Mouse (Mus musculus) heart, embryonic 11.5 days (tissue): ENCODE data around the gene Zfp810. TPM values are rescaled to one million over a fixed set of nuclear protein-coding genes. Genes with fewer than 3 reads are reported as not detected.

Source experiments
- ATAC-seq: fragments of 200-750 bp; cut with Nextera tagmentation; replicated peaks from 2 replicates; pipeline ENCODE4 v1.8.0; 2017; ENCODE audit warnings: moderate library complexity; ENCODE audit not compliant: insufficient number of reproducible peaks, low FRiP score, low TSS enrichment
- H3K27ac ChIP-seq: fragments of 300-500 bp; sonication (generic); 2 replicates; pipeline ENCODE4 v1.5.1; 2014; ENCODE audit warnings: mild to moderate bottlenecking, low read depth, low read length
- H3K27me3 ChIP-seq: fragments of 300-500 bp; sonication (generic); 2 replicates; pipeline ENCODE4 v1.6.1; 2014; ENCODE audit warnings: mild to moderate bottlenecking, low read length, mixed read lengths; ENCODE audit not compliant: control insufficient read depth, insufficient read depth
- H3K36me3 ChIP-seq: fragments of 300-500 bp; sonication (generic); 2 replicates; pipeline ENCODE4 v1.6.1; 2014; ENCODE audit warnings: mild to moderate bottlenecking, low read length, moderate library complexity, mixed read lengths; ENCODE audit not compliant: control insufficient read depth, insufficient read depth
- H3K4me1 ChIP-seq: fragments of 300-500 bp; sonication (generic); 2 replicates; pipeline ENCODE4 v1.6.1; 2014; ENCODE audit warnings: low read length; ENCODE audit not compliant: control insufficient read depth, insufficient read depth
- H3K4me2 ChIP-seq: fragments of 300-500 bp; sonication (generic); 2 replicates; pipeline ENCODE4 v1.6.1; 2014; ENCODE audit warnings: mild to moderate bottlenecking, moderate library complexity
- H3K4me3 ChIP-seq: fragments of 300-500 bp; sonication (generic); 2 replicates; pipeline ENCODE4 v1.5.1; 2014; ENCODE audit warnings: low read depth, low read length
- H3K9ac ChIP-seq: fragments of 300-500 bp; sonication (generic); 2 replicates; pipeline ENCODE4 v1.6.1; 2014; ENCODE audit warnings: mild to moderate bottlenecking, low read depth, low read length, moderate library complexity
- H3K9me3 ChIP-seq: fragments of 300-500 bp; sonication (generic); replicated peaks from 2 replicates; pipeline ENCODE4 v1.6.1; 2016; ENCODE audit warnings: low read length; ENCODE audit not compliant: control insufficient read depth
- WGBS: fragments of 180-500 bp; shearing (Covaris S2); extraction: QIAGEN DNeasy Blood & Tissue Kit; methylation state at CpG from one replicate; pipeline ENCODE4 v1.1.7; 2014; ENCODE audit not compliant: insufficient replicate concordance; 5-methylcytosine and 5-hydroxymethylcytosine counted together
- polyA plus RNA-seq: library from polyadenylated mRNA; unstranded; fragments of >200 nt; fragmentation: Nextera tagmentation; extraction: Ambion mirVana; gene quantifications from 2 replicates; pipeline ENCODE4 v1.2.1, GENCODE M21; 2014

Zfp810 gene
- polyA plus RNA-seq, 1 experiment from 2014 or later, result 12.9 TPM

DNA sequence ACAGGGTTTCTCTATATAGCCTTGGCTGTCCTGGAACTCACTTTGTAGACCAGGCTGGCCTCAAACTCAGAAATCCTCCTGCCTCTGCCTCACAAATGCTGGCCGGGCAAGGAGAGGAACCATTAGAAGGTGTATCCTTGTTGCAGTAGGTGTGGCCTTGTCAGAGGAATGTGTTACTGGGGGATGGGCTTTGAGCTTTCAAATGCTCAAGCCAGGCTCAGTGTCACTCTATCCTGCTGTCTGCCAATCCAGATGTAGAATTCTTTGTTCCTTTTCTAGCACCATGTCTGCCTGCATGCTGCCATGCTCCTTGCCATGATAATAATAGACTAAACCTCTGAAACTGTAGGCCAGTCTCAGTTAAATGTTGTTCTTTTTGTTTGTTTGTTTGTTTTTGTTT, 5.2 kb downstream of the Zfp810 start:
- no peak overlapping the region for H3K4me3 ChIP-seq
- no peak for ATAC-seq
- no peak overlapping the region for H3K27ac ChIP-seq
- no peak overlapping the region for H3K4me2 ChIP-seq
- H3K9ac ChIP-seq, result no peak overlapping the region
- no peaks in the 10 kb centered on the region for H3K9me3 ChIP-seq
- no peaks in the 10 kb centered on the region for H3K27me3 ChIP-seq
- WGBS, result 92% methylated on average over 1 of the region's 1 CpGs
- H3K4me1 ChIP-seq, result 0 out of 2 replicates have a peak, but pooled peaks cover 6% of the 10 kb centered on the region
- peaks cover 42% of the 10 kb centered on the region for H3K36me3 ChIP-seq

DNA sequence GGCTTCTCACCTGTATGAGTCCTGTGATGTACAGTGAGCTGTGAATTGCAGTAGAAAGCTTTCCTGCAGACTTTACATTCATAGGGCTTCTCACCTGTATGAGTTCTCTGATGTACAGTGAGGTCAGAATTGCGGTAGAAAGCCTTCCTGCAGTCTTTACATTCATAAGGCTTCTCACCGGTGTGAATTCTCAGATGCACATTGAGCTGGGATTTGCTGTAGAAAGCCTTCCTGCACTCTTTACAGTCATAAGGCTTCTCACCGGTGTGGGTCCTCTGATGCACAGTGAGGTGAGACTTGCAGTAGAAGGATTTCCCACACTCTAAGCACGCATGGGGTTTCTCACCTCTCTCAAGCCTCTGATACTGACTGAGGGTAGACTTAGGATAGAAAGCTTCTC, 28.7 kb downstream of the Zfp810 start:
- no peak for ATAC-seq
- Histone ChIP-seq H3K4me1 (no peaks in the 10 kb centered on the region), H3K36me3 (peaks cover 72% of the 10 kb centered on the region), H3K9ac (no peak overlapping the region), H3K9me3 (peaks cover 52% of the 10 kb centered on the region), H3K4me2 (no peak overlapping the region), H3K4me3 (no peak overlapping the region), H3K27me3 (no peaks in the 10 kb centered on the region), H3K27ac (no peak overlapping the region)
- 90% methylated on average over 4 of the region's 4 CpGs for WGBS

DNA sequence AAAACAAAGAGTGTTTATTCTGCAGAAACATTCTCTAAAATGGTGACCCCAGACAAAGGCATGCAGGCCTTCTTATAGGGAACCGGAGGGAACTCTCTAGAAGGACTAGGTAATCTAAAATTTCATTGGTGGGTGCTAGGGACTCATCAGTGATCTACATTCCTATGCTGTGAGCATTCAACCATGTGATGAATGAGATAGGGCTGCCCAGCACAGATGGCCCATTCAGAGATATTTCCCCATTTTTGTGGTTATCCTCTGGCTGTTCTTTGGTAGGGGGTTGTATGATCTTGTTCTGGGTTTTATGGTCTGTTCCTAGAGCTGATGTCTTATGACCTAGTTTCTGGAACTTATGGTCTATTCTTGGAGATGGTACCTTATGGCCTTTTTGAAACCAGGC, 38.6 kb downstream of the Zfp810 start:
- H3K9me3 ChIP-seq, result 0 out of 2 replicates have a peak, but pooled peaks cover 8% of the 10 kb centered on the region
- no peaks in the 10 kb centered on the region for H3K27me3 ChIP-seq
- H3K27ac ChIP-seq, result no peak overlapping the region
- H3K4me1 ChIP-seq, result no peaks in the 10 kb centered on the region
- no peak overlapping the region for H3K4me3 ChIP-seq
- no peak overlapping the region for H3K4me2 ChIP-seq
- WGBS, result 81% methylated on average over 1 of the region's 1 CpGs
- ATAC-seq, result no peak
- peaks cover 3% of the 10 kb centered on the region; the same call in 1 of the 2 replicates for H3K36me3 ChIP-seq
- no peak overlapping the region for H3K9ac ChIP-seq

DNA sequence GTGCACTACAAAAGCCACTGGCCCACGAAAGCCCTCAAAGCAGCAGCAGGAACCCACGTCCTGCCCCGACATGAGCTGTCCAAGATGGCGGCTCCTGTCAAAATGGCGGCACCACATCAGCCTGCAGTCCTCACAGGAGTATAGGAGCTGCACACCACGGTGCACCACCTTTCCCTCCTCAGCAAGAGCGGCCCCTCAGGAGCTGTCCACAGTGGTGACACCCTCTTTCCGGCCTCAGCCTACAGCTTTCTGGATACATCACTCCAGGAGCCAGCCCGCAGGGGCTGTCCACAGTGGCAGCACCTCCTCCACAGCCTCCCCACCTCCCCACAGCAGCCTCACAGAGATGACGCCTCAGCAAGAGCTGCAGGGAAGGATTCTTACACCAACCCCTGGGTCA, 44.8 kb downstream of the Zfp810 start:
- Histone ChIP-seq H3K27ac (no peak overlapping the region), H3K9ac (no peak overlapping the region), H3K4me2 (no peak overlapping the region), H3K27me3 (no peaks in the 10 kb centered on the region), H3K9me3 (0 out of 2 replicates have a peak, but pooled peaks cover 6% of the 10 kb centered on the region), H3K36me3 (no peaks in the 10 kb centered on the region; the same call in 1 of the 2 replicates), H3K4me1 (peaks cover 8% of the 10 kb centered on the region; the same call in 1 of the 2 replicates), H3K4me3 (no peak overlapping the region)
- 78% methylated on average over 10 of the region's 10 CpGs for WGBS
- ATAC-seq, result no peak

DNA sequence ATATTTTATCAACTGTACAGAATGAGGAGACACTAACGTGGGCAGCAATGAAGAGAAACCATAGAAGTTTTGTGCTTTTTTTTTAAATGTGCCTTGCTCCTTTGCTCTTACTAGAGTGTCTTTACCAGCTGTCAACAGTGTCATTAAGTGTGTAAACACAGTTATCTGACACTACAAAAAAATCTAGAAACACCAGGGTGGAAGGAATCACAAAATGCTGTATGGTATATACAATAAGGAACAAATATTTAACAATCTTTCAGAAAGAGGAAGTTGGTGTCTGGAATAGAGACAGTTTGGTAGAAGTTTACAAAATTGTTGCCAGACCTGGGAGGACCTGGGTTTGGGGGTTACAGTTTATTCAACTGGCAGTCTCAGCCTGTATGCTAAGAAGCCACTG, 45.9 kb downstream of the Zfp810 start:
- H3K9ac ChIP-seq, result no peak overlapping the region
- 70% methylated on average over 1 of the region's 1 CpGs for WGBS
- ATAC-seq, result no peak

DNA sequence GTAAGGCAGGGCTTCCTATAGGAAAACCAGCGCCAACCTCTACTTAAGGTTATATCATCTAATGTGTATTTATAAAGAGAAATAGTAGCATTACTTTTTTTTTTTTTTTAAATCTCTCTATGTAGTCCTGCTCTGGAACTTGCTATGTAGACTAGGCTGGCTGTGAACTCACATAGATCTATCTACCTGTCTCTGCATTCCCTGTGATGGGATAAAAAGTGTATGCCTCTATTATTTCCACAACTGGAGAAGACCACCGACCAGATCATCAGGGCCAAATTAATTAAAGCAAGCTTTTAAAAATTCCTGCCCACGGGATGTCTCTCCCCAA, 47.4 kb downstream of the Zfp810 start:
- 23% methylated on average over 3 of the region's 3 CpGs for WGBS
- peak overlapping the region; percentile 66 for H3K4me2 ChIP-seq
- H3K9ac ChIP-seq, result no peak overlapping the region; the same call in 1 of the 2 replicates
- peak overlapping the region; percentile 61 for H3K4me3 ChIP-seq
- H3K4me1 ChIP-seq, result peaks cover 8% of the 10 kb centered on the region; the same call in 1 of the 2 replicates
- no peak overlapping the region for H3K27ac ChIP-seq
- H3K9me3 ChIP-seq, result peaks cover 3% of the 10 kb centered on the region; the same call in 1 of the 2 replicates
- peaks cover 10% of the 10 kb centered on the region; the same call in 1 of the 2 replicates for H3K36me3 ChIP-seq
- ATAC-seq, result no peak
- no peaks in the 10 kb centered on the region for H3K27me3 ChIP-seq

More for the DNA sequence above, 45.9 kb downstream of the Zfp810 start:
- no peaks in the 10 kb centered on the region for H3K27me3 ChIP-seq
- no peak overlapping the region for H3K27ac ChIP-seq
- 0 out of 2 replicates have a peak, but pooled peaks cover 1% of the 10 kb centered on the region for H3K9me3 ChIP-seq
- no peak overlapping the region for H3K4me3 ChIP-seq
- H3K4me2 ChIP-seq, result no peak overlapping the region
- no peaks in the 10 kb centered on the region; the same call in 1 of the 2 replicates for H3K36me3 ChIP-seq
- H3K4me1 ChIP-seq, result peaks cover 8% of the 10 kb centered on the region; the same call in 1 of the 2 replicates

DNA sequence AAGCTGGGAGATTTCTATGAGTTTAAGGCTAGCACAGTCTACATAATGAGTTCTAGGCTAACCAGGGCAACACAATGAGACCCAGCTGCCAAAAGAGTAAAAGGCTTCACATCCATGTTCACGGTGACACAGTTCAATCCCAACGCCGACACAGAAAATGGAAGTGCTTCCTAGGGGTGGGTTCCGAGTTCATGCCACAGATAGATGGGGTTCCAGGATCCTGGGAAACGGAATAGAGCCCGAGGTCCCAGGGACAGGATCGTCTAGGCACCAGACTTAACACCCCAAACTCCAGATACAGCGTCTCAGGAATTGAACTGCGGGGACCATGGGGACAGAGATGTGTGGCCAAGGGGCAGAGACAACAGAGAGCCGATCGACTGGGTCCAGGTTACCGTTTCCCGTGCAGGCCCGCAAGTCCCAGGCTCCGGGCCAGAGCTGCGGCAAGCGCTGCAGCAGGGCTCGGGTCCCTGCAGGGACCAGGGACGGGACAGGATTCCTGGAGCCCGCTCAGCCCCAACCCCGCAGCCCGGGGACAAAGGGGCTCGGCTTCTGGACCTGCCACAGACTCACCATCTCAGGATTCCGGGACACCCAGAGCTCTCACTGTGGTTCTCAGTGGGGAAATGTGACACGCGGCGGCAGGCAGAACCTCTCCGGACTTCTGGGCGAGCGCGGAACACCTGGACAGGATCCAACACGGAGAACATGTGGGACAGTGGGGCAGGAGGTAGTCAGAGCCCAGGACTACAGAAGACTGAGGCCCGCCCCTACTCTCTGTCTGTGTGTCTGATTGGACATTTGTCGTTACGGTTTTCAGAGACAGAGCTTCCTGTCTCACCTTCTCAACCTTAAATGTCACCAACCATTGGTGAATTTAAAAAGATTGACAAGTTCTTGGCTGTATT, 48.0 kb downstream of the Zfp810 start, which contains the start of gene Zfp599:
Gene Zfp599 (minus strand): TSS at position 712 of the 908 bp plus-strand sequence.
- WGBS, result 1% methylated on average over 35 of the region's 35 CpGs
- H3K4me1 ChIP-seq, result peaks cover 8% of the 10 kb centered on the region; the same call in 1 of the 2 replicates

DNA sequence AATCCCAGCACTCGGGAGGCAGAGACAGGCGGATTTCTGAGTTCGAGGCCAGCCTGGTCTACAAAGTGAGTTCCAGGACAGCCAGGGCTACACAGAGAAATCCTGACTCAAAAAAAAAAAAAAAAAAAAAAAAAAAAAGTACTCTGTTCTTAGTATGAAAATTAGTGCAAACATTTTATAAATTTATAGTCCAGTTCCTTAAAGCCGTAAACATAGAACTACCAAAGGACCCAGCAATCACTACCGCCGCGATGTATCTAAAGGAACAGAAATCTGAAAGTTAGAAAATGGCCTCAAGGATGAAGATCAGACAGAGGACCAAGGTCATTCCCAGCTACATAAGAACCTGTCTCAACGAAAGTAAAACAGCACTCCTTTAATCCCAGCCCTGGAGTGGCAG, 48.7 kb downstream of the Zfp810 start:
- H3K4me3 ChIP-seq, result peak overlapping the region; percentile 61
- H3K9ac ChIP-seq, result peak overlapping the region; percentile 72
- no peaks in the 10 kb centered on the region for H3K27me3 ChIP-seq
- H3K4me2 ChIP-seq, result peak overlapping the region; percentile 66
- no peak for ATAC-seq
- peaks cover 15% of the 10 kb centered on the region for H3K36me3 ChIP-seq
- H3K4me1 ChIP-seq, result peaks cover 7% of the 10 kb centered on the region; the same call in 1 of the 2 replicates
- 80% methylated on average over 8 of the region's 8 CpGs for WGBS
- H3K9me3 ChIP-seq, result peaks cover 3% of the 10 kb centered on the region; the same call in 1 of the 2 replicates
- H3K27ac ChIP-seq, result no peak overlapping the region

More for the DNA sequence above, 48.0 kb downstream of the Zfp810 start, which contains the start of gene Zfp599:
- Histone ChIP-seq H3K27ac (no peak within 1 kb of the TSS), H3K9me3 (peaks cover 3% of the 10 kb centered on the region; the same call in 1 of the 2 replicates), H3K36me3 (peaks cover 11% of the 10 kb centered on the region; the same call in 1 of the 2 replicates), H3K4me2 (peak within 1 kb of the TSS; percentile 66), H3K9ac (peak within 1 kb of the TSS; percentile 72), H3K4me3 (peak within 1 kb of the TSS; percentile 61), H3K27me3 (no peaks in the 10 kb centered on the region)
- ATAC-seq, result peak; percentile 92
